Mouse (Mus musculus): Measurements from ENCODE around the gene Spats2l.

GRCm38 (mm10) chr1:57852562-57853271, 78.8 kb downstream of the Spats2l start:
- TF ChIP-seq CTCF (IDR thresholded peaks at IDR 0.05; ENCODE audit: low read depth) (no peak), EP300 (IDR thresholded peaks at IDR 0.05; ENCODE audit: low read depth) (no peak)

All from liver, embryonic 14.5 days (tissue).